26 mouse cellular contexts compared by ENCODE assay signal in genomic region chr5:148288804-148289203, GRCm38 (mm10).
DNase-seq lines count a peak whose midpoint lies in the region; TF ChIP-seq lines count a peak whose summit lies in the region.
"Had no signal": no experiment of that assay in that cellular context is flagged by ENCODE, and none has a peak within 500 bp of the region (broad histone marks: within the 10 kb centered on the region; RNA-seq: fewer than 3 reads in every experiment).

No protein-coding gene starts in this region.

- peaks cover 69% of the 10 kb centered on the region for H3K36me3 ChIP-seq in heart, embryonic 10.5 days
- H3K36me3 ChIP-seq in testis, adult 2 months (ENCODE audit: control insufficient read depth, insufficient read depth, low read length), result no peaks in the 10 kb centered on the region
- H3K36me3 ChIP-seq: midbrain, embryonic 12.5 days had no signal

- no peak overlapping the region for H3K4me3 ChIP-seq in heart, embryonic 10.5 days
- peak overlapping the region; percentile 39 for H3K4me3 ChIP-seq in testis, adult 2 months (ENCODE audit: control insufficient read depth, low read depth, low read length)
- H3K4me3 ChIP-seq: erythroblast, embryonic 14.5 days; gastrocnemius, adult 2 months; heart, embryonic 12.5 days; midbrain, embryonic 12.5 days; neural tube, embryonic 13.5 days had no signal

- H3K9me3 ChIP-seq in heart, embryonic 10.5 days, result no peaks in the 10 kb centered on the region
- H3K9me3 ChIP-seq: midbrain, embryonic 12.5 days had no signal

- no peaks in the 10 kb centered on the region for H3K27me3 ChIP-seq in heart, embryonic 10.5 days (ENCODE audit: insufficient read depth, poor library complexity, severe bottlenecking)
- no peaks in the 10 kb centered on the region for H3K27me3 ChIP-seq in testis, adult 2 months (ENCODE audit: control insufficient read depth, insufficient read depth, low read length)
- H3K27me3 ChIP-seq: heart, embryonic 12.5 days; midbrain, embryonic 12.5 days; neural tube, embryonic 13.5 days had no signal

- no peak for TF ChIP-seq POLR2A in testis, adult 2 months (IDR thresholded peaks at IDR 0.05; ENCODE audit: control insufficient read depth, low read depth, low read length)

- 60% methylated on average over 18 of the region's 18 CpGs for WGBS in heart, embryonic 10.5 days

- intact Hi-C loops in heart, postnatal 10 days (cut with DNase I), result no loop called here

- DNase-seq in heart, embryonic 10.5 days (ENCODE audit: low spot score), result no peak
- DNase-seq in heart, postnatal 10 days, result no peak
- no peak for DNase-seq in testis, postnatal 10 days (ENCODE audit: low spot score)
- DNase-seq in brain, adult 2 months (ENCODE audit: low read depth, low spot score), result peak; percentile 42
- DNase-seq in spleen, adult 18-20 months, result no peak
- DNase-seq in frontal cortex, postnatal 14 days (ENCODE audit: low spot score in 2 of 2), result no peak
- DNase-seq: adrenal gland, postnatal 25 days; cerebellum, adult 2 months; cerebellum, postnatal 14 days; gastrocnemius, adult 2 months; gastrocnemius, postnatal 36 days; heart, adult 18-20 months; kidney, adult 8-10 months; layer of hippocampus, adult 9-11 months; liver; lung, adult 2 months; lung, postnatal 14 days; right cerebral cortex, postnatal 25 days; thymus, postnatal 4 days had no signal

- TF ChIP-seq CTCF in testis, adult 2 months (IDR thresholded peaks at IDR 0.05; ENCODE audit: control insufficient read depth, insufficient read depth, insufficient replicate concordance, low read depth, low read length), result no peak

- H3K27ac ChIP-seq in heart, embryonic 10.5 days, result peak overlapping the region; percentile 47; the same call in 1 of the 2 replicates
- H3K27ac ChIP-seq in testis, adult 2 months (ENCODE audit: control insufficient read depth, insufficient read depth, low read depth, low read length), result no peak overlapping the region
- H3K27ac ChIP-seq: gastrocnemius, adult 2 months; kidney, postnatal 0 days; liver, embryonic 14.5 days; midbrain, embryonic 12.5 days had no signal

- peaks cover 5% of the 10 kb centered on the region; the same call in 1 of the 2 replicates for H3K4me1 ChIP-seq in heart, embryonic 10.5 days
- peaks cover 8% of the 10 kb centered on the region for H3K4me1 ChIP-seq in testis, adult 2 months (ENCODE audit: control insufficient read depth, insufficient read depth, low read length)
- H3K4me1 ChIP-seq: neural tube, embryonic 13.5 days had no signal
